Mouse (Mus musculus) intestine, embryonic 15.5 days (tissue): ENCODE results near the gene Slitrk5. TPM values are rescaled to one million over a fixed set of nuclear protein-coding genes. Genes with fewer than 3 reads are reported as not detected.
"Not testable (repeated sequence)": the region's sequence is repeated elsewhere in the genome, so short reads cannot be mapped to it uniquely, and the experiment has no call there.

ENCODE experiments used
- ATAC-seq: fragments of 200-750 bp; cut with Nextera tagmentation; 2 replicates; pipeline ENCODE4 v1.8.0; 2017; ENCODE audit warnings: moderate TSS enrichment, moderate library complexity
- H3K27ac ChIP-seq: fragments of 300-500 bp; sonication (generic); 2 replicates; pipeline ENCODE4 v1.5.1; 2015; ENCODE audit warnings: mild to moderate bottlenecking, inconsistent platforms
- H3K27me3 ChIP-seq: fragments of 300-500 bp; sonication (generic); replicated peaks from 2 replicates; pipeline ENCODE4 v1.6.1; 2015; ENCODE audit warnings: inconsistent platforms
- H3K36me3 ChIP-seq: fragments of 300-500 bp; sonication (generic); 2 replicates; pipeline ENCODE4 v1.6.1; 2015; ENCODE audit warnings: inconsistent platforms
- H3K4me1 ChIP-seq: fragments of 300-500 bp; sonication (generic); replicated peaks from 2 replicates; pipeline ENCODE4 v1.6.1; 2015; ENCODE audit warnings: inconsistent platforms
- H3K4me2 ChIP-seq: fragments of 300-500 bp; sonication (generic); replicated peaks from 2 replicates; pipeline ENCODE4 v1.6.1; 2015; ENCODE audit warnings: mild to moderate bottlenecking, inconsistent platforms
- H3K4me3 ChIP-seq: fragments of 300-500 bp; sonication (generic); replicated peaks from 2 replicates; pipeline ENCODE4 v1.5.1; 2015; ENCODE audit warnings: inconsistent platforms
- H3K9ac ChIP-seq: fragments of 300-500 bp; sonication (generic); 2 replicates; pipeline ENCODE4 v1.6.1; 2015; ENCODE audit warnings: inconsistent platforms
- H3K9me3 ChIP-seq: fragments of 300-500 bp; sonication (generic); 2 replicates; pipeline ENCODE4 v1.6.1; 2016; ENCODE audit warnings: inconsistent platforms
- WGBS: fragments of 180-500 bp; shearing (Covaris S2); methylation state at CpG from one replicate; pipeline ENCODE4 v1.1.7; 2015; 5-methylcytosine and 5-hydroxymethylcytosine counted together
- polyA plus RNA-seq: library from polyadenylated mRNA; unstranded; fragments of >200 nt; fragmentation: Nextera tagmentation; extraction: Ambion mirVana; gene quantifications from 2 replicates; pipeline ENCODE4 v1.2.1, GENCODE M21; 2015

The Slitrk5 gene
- 2.7 and 3.4 TPM in 2 replicates for polyA plus RNA-seq

DNA sequence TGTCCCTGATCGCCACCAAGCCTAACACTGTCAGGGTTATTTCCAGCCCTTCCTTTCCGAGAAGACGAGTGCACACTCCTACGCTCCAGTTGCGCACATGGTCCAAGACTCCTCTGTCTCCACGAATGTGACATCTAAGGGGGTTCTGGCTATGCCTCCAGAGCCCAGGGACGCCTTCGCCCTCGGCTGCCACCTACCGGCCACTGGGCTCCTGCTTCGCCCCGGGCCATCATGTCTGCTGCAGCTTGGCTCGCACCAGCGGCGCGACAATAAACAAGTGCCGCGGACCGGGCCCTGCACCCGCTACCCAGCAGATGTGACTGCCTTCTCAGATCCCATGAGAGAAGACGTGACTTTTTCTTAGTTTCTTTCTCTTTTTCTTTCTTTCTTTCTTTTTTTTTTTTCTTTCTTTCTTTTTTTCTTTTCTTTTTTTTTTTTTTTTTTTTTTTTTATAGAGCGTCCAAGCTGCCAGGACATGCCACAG lies at the start of gene Slitrk5:
Gene Slitrk5 (plus strand): TSS at position 434 of the 484 bp plus-strand sequence.
- ATAC-seq: peak; percentile 82
- Histone ChIP-seq H3K4me2 (peak within 1 kb of the TSS; percentile 97), H3K4me3 (peak within 1 kb of the TSS; percentile 64), H3K36me3 (no peaks in the 10 kb centered on the region), H3K4me1 (peaks cover 4% of the 10 kb centered on the region; the same call in 1 of the 2 replicates), H3K9ac (peak within 1 kb of the TSS; percentile 53), H3K9me3 (no peaks in the 10 kb centered on the region), H3K27ac (peak within 1 kb of the TSS; percentile 14), H3K27me3 (peaks cover 13% of the 10 kb centered on the region)
- WGBS: under 1% methylated on average over 22 of the region's 22 CpGs

DNA sequence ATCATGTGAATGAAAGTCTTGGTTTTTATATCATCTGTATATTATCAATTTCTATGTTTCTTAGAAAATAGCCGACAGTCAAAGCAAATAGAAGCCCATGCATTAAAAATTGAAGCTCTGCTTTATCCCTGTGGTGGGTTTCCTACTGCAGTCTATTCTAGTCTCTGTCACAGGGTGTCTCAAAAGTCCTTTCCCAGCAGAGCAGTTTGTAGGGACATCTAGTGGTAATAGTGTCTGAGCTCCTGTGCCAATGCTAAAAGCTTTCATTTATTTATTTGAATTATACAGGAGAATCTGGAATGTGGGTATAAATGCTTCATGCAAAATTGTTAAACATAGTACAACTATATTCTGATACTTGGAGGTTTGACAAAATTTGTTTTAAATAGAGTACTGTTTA lies 2.0 kb upstream of the Slitrk5 start:
- H3K9ac ChIP-seq: no peak overlapping the region
- no peak overlapping the region for H3K4me3 ChIP-seq
- H3K4me1 ChIP-seq: peaks cover 4% of the 10 kb centered on the region; the same call in 1 of the 2 replicates
- H3K27me3 ChIP-seq: peaks cover 2% of the 10 kb centered on the region; the same call in 1 of the 2 replicates
- WGBS: 57% methylated on average over 1 of the region's 1 CpGs
- no peaks in the 10 kb centered on the region for H3K36me3 ChIP-seq
- no peak overlapping the region for H3K4me2 ChIP-seq
- H3K27ac ChIP-seq: no peak overlapping the region
- H3K9me3 ChIP-seq: no peaks in the 10 kb centered on the region
- no peak for ATAC-seq

DNA sequence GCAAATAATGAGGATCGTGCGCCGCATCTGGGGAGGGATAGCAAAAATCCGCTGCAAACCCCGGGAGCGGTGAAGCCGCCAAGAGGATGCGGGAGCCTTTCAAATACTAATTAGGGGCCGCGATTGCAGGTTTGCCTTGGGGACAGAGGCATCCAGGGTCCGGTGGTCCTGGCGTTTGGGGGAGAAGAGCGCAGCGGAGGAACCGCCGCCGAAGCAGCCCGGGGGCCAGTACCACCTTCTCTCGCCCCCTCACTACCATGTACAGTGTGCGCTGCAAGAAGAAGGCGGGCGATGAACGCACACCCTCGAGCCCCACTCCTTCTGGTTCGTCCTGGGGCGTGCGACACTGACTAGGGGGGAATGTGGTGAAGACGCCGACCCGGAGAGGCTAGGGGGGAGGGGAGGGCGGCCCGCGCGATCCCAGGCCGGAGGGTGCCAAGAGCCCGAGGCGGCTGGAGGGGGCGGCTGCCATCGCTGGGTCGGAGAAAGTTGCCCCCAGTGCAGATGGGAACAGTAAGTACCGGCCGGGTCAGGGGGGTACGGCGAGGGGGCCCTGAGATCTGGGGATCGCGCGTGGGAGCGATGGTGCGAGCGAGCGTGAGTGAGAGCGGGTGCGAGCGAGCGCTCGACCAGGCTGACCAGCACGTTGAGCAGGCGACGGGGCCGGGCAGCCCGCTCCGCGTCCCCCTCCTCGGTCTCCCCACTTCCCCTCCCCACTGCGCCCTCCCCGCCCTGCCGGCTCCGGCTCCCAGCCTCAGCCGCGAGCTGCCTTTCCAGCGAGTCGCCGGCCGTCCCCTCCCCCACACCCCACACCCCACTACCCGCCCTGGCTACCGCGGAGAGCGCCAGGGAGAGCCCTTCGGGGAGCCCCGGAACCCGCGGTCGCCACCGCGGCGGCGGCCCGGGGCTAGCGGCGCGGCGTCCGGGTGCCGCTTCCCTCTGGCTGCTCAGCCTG lies 591 bp downstream of the Slitrk5 start:
- Histone ChIP-seq H3K36me3 (no peaks in the 10 kb centered on the region), H3K4me3 (peak overlapping the region; percentile 64), H3K4me2 (peak overlapping the region; percentile 97), H3K27ac (peak overlapping the region; percentile 14), H3K4me1 (peaks cover 4% of the 10 kb centered on the region; the same call in 1 of the 2 replicates), H3K27me3 (peaks cover 20% of the 10 kb centered on the region), H3K9ac (peak overlapping the region; percentile 53), H3K9me3 (no peaks in the 10 kb centered on the region)
- peak; percentile 83 for ATAC-seq
- under 1% methylated on average over 84 of the region's 94 CpGs for WGBS

DNA sequence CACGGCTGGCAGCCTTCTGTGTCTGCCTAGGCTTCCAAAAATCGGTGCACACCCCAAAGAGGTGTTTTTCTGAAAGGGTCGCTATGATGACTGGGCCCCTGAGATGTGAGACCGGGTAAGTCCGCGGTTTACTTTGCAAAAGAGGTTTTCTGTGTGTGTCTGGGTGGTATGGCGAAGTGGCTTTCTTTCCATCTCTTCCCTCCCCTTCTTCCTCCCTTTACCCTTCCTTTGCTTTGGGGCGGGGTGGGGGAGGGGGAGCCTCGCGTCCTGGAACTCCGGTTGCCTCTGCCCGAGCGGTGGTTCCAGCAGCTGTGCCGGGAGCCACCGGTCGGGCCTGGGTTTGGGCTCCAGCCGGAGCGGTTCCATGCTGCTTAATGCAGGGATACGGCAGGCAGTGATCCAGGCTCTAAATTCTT lies 1.3 kb downstream of the Slitrk5 start:
- Histone ChIP-seq H3K27ac (peak overlapping the region; percentile 14), H3K9me3 (no peaks in the 10 kb centered on the region), H3K36me3 (no peaks in the 10 kb centered on the region), H3K4me2 (peak overlapping the region; percentile 97), H3K4me3 (peak overlapping the region; percentile 64), H3K27me3 (peaks cover 25% of the 10 kb centered on the region), H3K4me1 (peaks cover 10% of the 10 kb centered on the region; the same call in 1 of the 2 replicates), H3K9ac (peak overlapping the region; percentile 53)
- ATAC-seq: peak; percentile 68
- 1% methylated on average over 19 of the region's 19 CpGs for WGBS

DNA sequence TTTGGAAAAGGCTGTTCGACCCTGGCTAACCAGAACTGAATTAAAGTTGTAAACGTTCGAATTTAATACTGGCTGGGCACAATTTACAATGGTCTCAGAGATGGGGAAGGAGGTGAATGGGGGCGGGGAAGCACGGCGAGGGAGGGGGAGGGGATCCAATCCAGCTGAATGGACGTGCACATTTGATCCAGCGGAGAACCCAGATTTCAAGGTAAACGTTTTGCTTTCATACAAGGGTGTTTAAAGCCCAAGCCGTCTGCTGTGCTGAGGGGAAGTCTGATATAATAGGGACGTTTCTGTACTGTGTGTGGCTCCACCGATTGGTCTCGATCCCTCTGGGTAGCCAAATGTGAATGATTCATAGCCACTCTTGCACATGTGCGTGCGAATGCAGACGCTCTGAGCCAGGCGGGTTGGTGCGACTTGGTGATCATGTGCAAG lies 2.0 kb downstream of the Slitrk5 start:
- no peak for ATAC-seq
- H3K4me3 ChIP-seq: peak overlapping the region; percentile 64
- peak overlapping the region; percentile 97 for H3K4me2 ChIP-seq
- H3K27ac ChIP-seq: no peak overlapping the region
- 1% methylated on average over 18 of the region's 18 CpGs for WGBS
- H3K9ac ChIP-seq: no peak overlapping the region
- peaks cover 27% of the 10 kb centered on the region for H3K27me3 ChIP-seq
- no peaks in the 10 kb centered on the region for H3K36me3 ChIP-seq
- peaks cover 13% of the 10 kb centered on the region; the same call in 1 of the 2 replicates for H3K4me1 ChIP-seq
- H3K9me3 ChIP-seq: no peaks in the 10 kb centered on the region

DNA sequence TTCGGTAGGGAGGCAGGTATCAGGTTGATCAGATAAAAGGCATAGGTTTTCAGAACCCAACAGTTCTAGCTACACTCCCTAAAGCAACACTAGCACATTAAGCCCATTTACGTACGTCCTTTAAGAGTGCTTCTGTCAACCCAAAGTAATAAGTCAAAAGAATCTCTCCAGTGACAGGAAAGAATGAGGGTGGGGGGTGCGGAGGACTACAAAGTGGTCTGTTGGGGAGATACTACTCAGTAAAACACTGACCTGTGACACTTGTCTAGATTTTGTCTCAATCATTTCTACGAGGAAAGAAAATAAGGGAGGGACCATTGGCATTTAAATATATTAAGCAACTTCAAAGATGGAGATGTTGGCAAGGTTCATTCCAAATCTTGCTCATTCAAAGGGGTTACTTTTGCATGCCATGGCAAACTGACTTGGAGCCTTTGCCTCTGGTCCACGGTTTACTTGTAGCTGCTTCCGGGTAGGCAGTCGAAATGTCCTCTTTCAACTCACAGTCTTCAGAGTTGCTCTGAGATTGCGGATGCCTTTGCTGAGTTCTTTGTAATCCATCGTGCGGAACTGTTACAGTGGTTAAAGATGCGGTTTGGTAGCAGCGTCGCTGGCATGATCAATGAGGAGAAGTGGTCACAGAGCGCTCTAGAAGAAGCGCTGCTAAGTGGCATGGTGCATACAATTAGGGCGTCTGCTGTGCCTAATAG lies 2.6 kb downstream of the Slitrk5 start:
- peaks cover 13% of the 10 kb centered on the region; the same call in 1 of the 2 replicates for H3K4me1 ChIP-seq
- no peaks in the 10 kb centered on the region for H3K36me3 ChIP-seq
- peak overlapping the region; percentile 97 for H3K4me2 ChIP-seq
- peaks cover 27% of the 10 kb centered on the region for H3K27me3 ChIP-seq
- H3K4me3 ChIP-seq: peak overlapping the region; percentile 64
- H3K27ac ChIP-seq: no peak overlapping the region
- H3K9ac ChIP-seq: no peak overlapping the region
- H3K9me3 ChIP-seq: no peaks in the 10 kb centered on the region
- ATAC-seq: no peak
- 7% methylated on average over 17 of the region's 17 CpGs for WGBS

- Histone ChIP-seq H3K36me3 (no peaks in the 10 kb centered on the region), H3K27ac (no peak overlapping the region), H3K9ac (no peak overlapping the region), H3K4me3 (no peak overlapping the region), H3K4me2 (peak overlapping the region; percentile 96), H3K9me3 (no peaks in the 10 kb centered on the region), H3K27me3 (peaks cover 25% of the 10 kb centered on the region), H3K4me1 (peaks cover 13% of the 10 kb centered on the region; the same call in 1 of the 2 replicates)
- ATAC-seq: no peak
- WGBS: 63% methylated on average over 8 of the region's 8 CpGs
These were observed 5.4 kb downstream of the Slitrk5 start for GRCm38 (mm10) chr14:111680271-111680670.

DNA sequence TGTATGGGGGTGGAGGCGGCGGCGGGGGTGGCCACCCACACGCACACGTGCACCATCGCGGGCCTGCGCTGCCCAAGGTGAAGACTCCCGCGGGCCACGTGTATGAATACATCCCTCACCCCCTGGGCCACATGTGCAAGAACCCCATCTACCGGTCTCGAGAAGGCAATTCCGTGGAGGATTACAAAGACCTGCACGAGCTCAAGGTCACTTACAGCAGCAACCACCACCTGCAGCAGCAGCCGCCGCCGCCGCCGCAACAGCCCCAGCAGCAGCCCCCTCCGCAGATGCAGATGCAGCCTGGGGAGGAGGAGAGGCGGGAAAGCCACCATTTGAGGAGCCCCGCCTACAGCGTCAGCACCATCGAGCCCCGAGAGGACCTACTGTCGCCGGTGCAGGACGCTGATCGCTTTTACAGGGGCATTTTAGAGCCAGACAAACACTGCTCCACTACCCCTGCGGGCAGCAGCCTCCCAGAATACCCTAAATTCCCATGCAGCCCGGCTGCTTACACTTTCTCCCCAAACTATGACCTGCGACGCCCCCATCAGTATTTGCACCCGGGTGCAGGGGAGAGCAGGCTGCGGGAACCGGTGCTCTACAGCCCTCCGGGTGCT lies 6.3 kb downstream of the Slitrk5 start:
- H3K36me3 ChIP-seq: no peaks in the 10 kb centered on the region
- H3K4me2 ChIP-seq: peak overlapping the region; percentile 96
- peak overlapping the region; percentile 36; the same call in 1 of the 2 replicates for H3K9ac ChIP-seq
- under 1% methylated on average over 38 of the region's 38 CpGs for WGBS
- ATAC-seq: peak; percentile 67
- no peaks in the 10 kb centered on the region for H3K9me3 ChIP-seq
- peaks cover 11% of the 10 kb centered on the region; the same call in 1 of the 2 replicates for H3K4me1 ChIP-seq
- H3K27ac ChIP-seq: no peak overlapping the region
- H3K27me3 ChIP-seq: peaks cover 25% of the 10 kb centered on the region
- peak overlapping the region; percentile 46 for H3K4me3 ChIP-seq

GRCm38 (mm10) chr14:111681773-111682172 lies 6.9 kb downstream of the Slitrk5 start:
- no peak for ATAC-seq
- Histone ChIP-seq H3K4me3 (peak overlapping the region; percentile 46), H3K27ac (no peak overlapping the region), H3K9ac (peak overlapping the region; percentile 36; the same call in 1 of the 2 replicates), H3K4me1 (peaks cover 10% of the 10 kb centered on the region; the same call in 1 of the 2 replicates), H3K9me3 (no peaks in the 10 kb centered on the region), H3K36me3 (no peaks in the 10 kb centered on the region), H3K4me2 (peak overlapping the region; percentile 96), H3K27me3 (peaks cover 25% of the 10 kb centered on the region)
- WGBS: 7% methylated on average over 13 of the region's 13 CpGs

GRCm38 (mm10) chr14:111683543-111683942 lies 8.6 kb downstream of the Slitrk5 start:
- no peak for ATAC-seq
- H3K27me3 ChIP-seq: peaks cover 25% of the 10 kb centered on the region
- no peaks in the 10 kb centered on the region for H3K36me3 ChIP-seq
- H3K4me3 ChIP-seq: no peak overlapping the region
- no peak overlapping the region for H3K4me2 ChIP-seq
- H3K4me1 ChIP-seq: peaks cover 10% of the 10 kb centered on the region; the same call in 1 of the 2 replicates
- H3K27ac ChIP-seq: no peak overlapping the region
- no peak overlapping the region for H3K9ac ChIP-seq
- 72% methylated on average over 4 of the region's 4 CpGs for WGBS
- H3K9me3 ChIP-seq: no peaks in the 10 kb centered on the region

DNA sequence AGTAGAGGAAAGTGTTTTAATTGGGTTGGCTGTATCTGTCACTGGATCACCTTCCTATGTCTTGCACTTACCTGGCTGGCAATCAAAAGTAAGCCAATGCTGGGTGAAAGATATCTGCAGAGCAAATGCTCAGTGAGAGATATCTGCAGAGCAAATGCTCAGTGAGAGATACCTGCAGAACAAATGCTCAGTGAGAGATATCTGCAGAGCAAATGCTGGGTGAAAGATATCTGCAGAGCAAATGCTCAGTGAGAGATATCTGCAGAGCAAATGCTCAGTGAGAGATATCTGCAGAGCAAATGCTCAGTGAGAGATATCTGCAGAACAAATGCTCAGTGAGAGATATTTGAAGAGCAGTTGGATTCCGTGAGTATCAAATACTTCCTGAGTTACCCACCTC lies 15.2 kb downstream of the Slitrk5 start:
- H3K27me3 ChIP-seq, H3K36me3 ChIP-seq, H3K9me3 ChIP-seq, ATAC-seq, H3K9ac ChIP-seq, H3K4me2 ChIP-seq, H3K27ac ChIP-seq, H3K4me3 ChIP-seq, H3K4me1 ChIP-seq: not testable (repeated sequence)
- WGBS: 52% methylated on average over 1 of the region's 1 CpGs
